Mouse (Mus musculus): Measurements from ENCODE around the gene Slc25a12. TPM values are rescaled to one million over a fixed set of nuclear protein-coding genes. Genes with fewer than 3 reads are reported as not detected.

The Slc25a12 gene
- polyA plus RNA-seq, 1 experiment from 2014 or later, result 109 TPM

GRCm38 (mm10) chr2:71295844-71296243, 71.7 kb downstream of the Slc25a12 start:
- no peak overlapping the region for H3K9ac ChIP-seq
- no peaks in the 10 kb centered on the region for H3K27me3 ChIP-seq (replicated peaks)
- 54% methylated on average over 12 of the region's 12 CpGs for WGBS
- ATAC-seq (replicated peaks), result no peak
- peaks cover 17% of the 10 kb centered on the region for H3K4me1 ChIP-seq
- no peak overlapping the region for H3K4me2 ChIP-seq
- no peak overlapping the region for H3K27ac ChIP-seq
- no peaks in the 10 kb centered on the region for H3K9me3 ChIP-seq
- no peak overlapping the region for H3K4me3 ChIP-seq
- H3K36me3 ChIP-seq (replicated peaks), result no peaks in the 10 kb centered on the region; the same call in 1 of the 2 replicates

GRCm38 (mm10) chr2:71294489-71294888, 73.1 kb downstream of the Slc25a12 start:
- Histone ChIP-seq H3K27ac (peak overlapping the region; percentile 70), H3K9me3 (no peaks in the 10 kb centered on the region), H3K36me3 (replicated peaks) (no peaks in the 10 kb centered on the region; the same call in 1 of the 2 replicates), H3K9ac (no peak overlapping the region), H3K4me1 (peaks cover 24% of the 10 kb centered on the region), H3K4me3 (no peak overlapping the region), H3K4me2 (peak overlapping the region; percentile 2; the same call in 1 of the 2 replicates), H3K27me3 (replicated peaks) (no peaks in the 10 kb centered on the region)
- ATAC-seq (replicated peaks), result no peak; the same call in 1 of the 2 replicates
- WGBS, result 8% methylated on average over 7 of the region's 7 CpGs

GRCm38 (mm10) chr2:71293983-71294382, 73.6 kb downstream of the Slc25a12 start:
- no peak overlapping the region for H3K9ac ChIP-seq
- H3K27me3 ChIP-seq (replicated peaks), result no peaks in the 10 kb centered on the region
- no peaks in the 10 kb centered on the region for H3K9me3 ChIP-seq
- H3K36me3 ChIP-seq (replicated peaks), result no peaks in the 10 kb centered on the region; the same call in 1 of the 2 replicates
- peaks cover 24% of the 10 kb centered on the region for H3K4me1 ChIP-seq
- no peak overlapping the region for H3K4me2 ChIP-seq
- peak overlapping the region; percentile 70 for H3K27ac ChIP-seq
- ATAC-seq (replicated peaks), result no peak
- WGBS, result 37% methylated on average over 3 of the region's 3 CpGs
- no peak overlapping the region for H3K4me3 ChIP-seq

- no peak overlapping the region for H3K27ac ChIP-seq
Measured at GRCm38 (mm10) chr2:71291566-71291965, 76.0 kb downstream of the Slc25a12 start.

GRCm38 (mm10) chr2:71290107-71290775, 77.3 kb downstream of the Slc25a12 start:
- Histone ChIP-seq H3K4me2 (no peak overlapping the region), H3K4me3 (no peak overlapping the region), H3K36me3 (replicated peaks) (0 out of 2 replicates have a peak, but pooled peaks cover 3% of the 10 kb centered on the region), H3K9me3 (no peaks in the 10 kb centered on the region), H3K27me3 (replicated peaks) (no peaks in the 10 kb centered on the region), H3K27ac (peak overlapping the region; percentile 67), H3K4me1 (peaks cover 22% of the 10 kb centered on the region), H3K9ac (no peak overlapping the region)
- 43% methylated on average over 6 of the region's 6 CpGs for WGBS
- ATAC-seq (replicated peaks), result peak; percentile 74

More at GRCm38 (mm10) chr2:71291566-71291965, 76.0 kb downstream of the Slc25a12 start:
- Histone ChIP-seq H3K4me2 (no peak overlapping the region), H3K27me3 (replicated peaks) (no peaks in the 10 kb centered on the region), H3K36me3 (replicated peaks) (peaks cover 3% of the 10 kb centered on the region; the same call in 1 of the 2 replicates), H3K9me3 (no peaks in the 10 kb centered on the region), H3K4me1 (peaks cover 24% of the 10 kb centered on the region), H3K4me3 (no peak overlapping the region), H3K9ac (no peak overlapping the region)
- WGBS, result 44% methylated on average over 5 of the region's 5 CpGs
- no peak for ATAC-seq (replicated peaks)

GRCm38 (mm10) chr2:71281981-71282380, 85.6 kb downstream of the Slc25a12 start:
- H3K9me3 ChIP-seq, result no peaks in the 10 kb centered on the region
- H3K27me3 ChIP-seq (replicated peaks), result no peaks in the 10 kb centered on the region
- 74% methylated on average over 1 of the region's 1 CpGs for WGBS
- H3K36me3 ChIP-seq (replicated peaks), result peaks cover 9% of the 10 kb centered on the region
- peak; percentile 27; the same call in 1 of the 2 replicates for ATAC-seq (replicated peaks)
- H3K4me1 ChIP-seq, result no peaks in the 10 kb centered on the region
- H3K4me3 ChIP-seq, result no peak overlapping the region
- no peak overlapping the region for H3K27ac ChIP-seq
- no peak overlapping the region for H3K9ac ChIP-seq
- no peak overlapping the region for H3K4me2 ChIP-seq

- 73% methylated on average over 23 of the region's 23 CpGs for WGBS
- no peak for ATAC-seq (replicated peaks)
- H3K27me3 ChIP-seq (replicated peaks), result no peaks in the 10 kb centered on the region
- H3K4me3 ChIP-seq, result no peak overlapping the region
- H3K9me3 ChIP-seq, result no peaks in the 10 kb centered on the region
- H3K4me2 ChIP-seq, result no peak overlapping the region
- no peaks in the 10 kb centered on the region for H3K4me1 ChIP-seq
- no peak overlapping the region for H3K27ac ChIP-seq
- no peak overlapping the region for H3K9ac ChIP-seq
- H3K36me3 ChIP-seq (replicated peaks), result peaks cover 16% of the 10 kb centered on the region
Measured at GRCm38 (mm10) chr2:71278791-71279775, 88.5 kb downstream of the Slc25a12 start.

GRCm38 (mm10) chr2:71275734-71276133, 91.8 kb downstream of the Slc25a12 start:
- no peak overlapping the region for H3K27ac ChIP-seq
- WGBS, result 75% methylated on average over 7 of the region's 7 CpGs
- ATAC-seq (replicated peaks), result no peak
- H3K4me3 ChIP-seq, result no peak overlapping the region
- H3K27me3 ChIP-seq (replicated peaks), result no peaks in the 10 kb centered on the region
- 0 out of 2 replicates have a peak, but pooled peaks cover 7% of the 10 kb centered on the region for H3K36me3 ChIP-seq (replicated peaks)
- H3K4me1 ChIP-seq, result no peaks in the 10 kb centered on the region
- H3K9me3 ChIP-seq, result no peaks in the 10 kb centered on the region
- no peak overlapping the region for H3K4me2 ChIP-seq
- no peak overlapping the region for H3K9ac ChIP-seq

- WGBS, result 73% methylated on average over 23 of the region's 23 CpGs
- H3K27me3 ChIP-seq (replicated peaks), result no peaks in the 10 kb centered on the region
- no peak overlapping the region for H3K27ac ChIP-seq
- 0 out of 2 replicates have a peak, but pooled peaks cover 7% of the 10 kb centered on the region for H3K36me3 ChIP-seq (replicated peaks)
- no peak overlapping the region for H3K4me3 ChIP-seq
- no peak for ATAC-seq (replicated peaks)
- H3K9me3 ChIP-seq, result no peaks in the 10 kb centered on the region
- no peak overlapping the region for H3K9ac ChIP-seq
- H3K4me2 ChIP-seq, result no peak overlapping the region
- no peaks in the 10 kb centered on the region for H3K4me1 ChIP-seq
Measured at GRCm38 (mm10) chr2:71273955-71274679, 93.4 kb downstream of the Slc25a12 start.

GRCm38 (mm10) chr2:71270085-71270484, 97.5 kb downstream of the Slc25a12 start:
- no peaks in the 10 kb centered on the region for H3K9me3 ChIP-seq
- ATAC-seq (replicated peaks), result no peak
- H3K36me3 ChIP-seq (replicated peaks), result peaks cover 23% of the 10 kb centered on the region; the same call in 1 of the 2 replicates
- no peaks in the 10 kb centered on the region for H3K27me3 ChIP-seq (replicated peaks)
- H3K4me1 ChIP-seq, result no peaks in the 10 kb centered on the region
- no peak overlapping the region for H3K9ac ChIP-seq
- no peak overlapping the region for H3K4me3 ChIP-seq
- no peak overlapping the region for H3K27ac ChIP-seq
- H3K4me2 ChIP-seq, result no peak overlapping the region
- 80% methylated on average over 4 of the region's 4 CpGs for WGBS

GRCm38 (mm10) chr2:71269332-71269731, 98.2 kb downstream of the Slc25a12 start:
- H3K4me2 ChIP-seq, result no peak overlapping the region
- 74% methylated on average over 1 of the region's 1 CpGs for WGBS

More at GRCm38 (mm10) chr2:71269332-71269731, 98.2 kb downstream of the Slc25a12 start:
- Histone ChIP-seq H3K27me3 (replicated peaks) (no peaks in the 10 kb centered on the region), H3K27ac (no peak overlapping the region), H3K36me3 (replicated peaks) (peaks cover 23% of the 10 kb centered on the region; the same call in 1 of the 2 replicates), H3K9ac (no peak overlapping the region), H3K4me1 (no peaks in the 10 kb centered on the region), H3K4me3 (no peak overlapping the region), H3K9me3 (no peaks in the 10 kb centered on the region)
- no peak for ATAC-seq (replicated peaks)
